Mouse (Mus musculus): ENCODE data around the gene Xrcc2.

Gene Xrcc2

DNA sequence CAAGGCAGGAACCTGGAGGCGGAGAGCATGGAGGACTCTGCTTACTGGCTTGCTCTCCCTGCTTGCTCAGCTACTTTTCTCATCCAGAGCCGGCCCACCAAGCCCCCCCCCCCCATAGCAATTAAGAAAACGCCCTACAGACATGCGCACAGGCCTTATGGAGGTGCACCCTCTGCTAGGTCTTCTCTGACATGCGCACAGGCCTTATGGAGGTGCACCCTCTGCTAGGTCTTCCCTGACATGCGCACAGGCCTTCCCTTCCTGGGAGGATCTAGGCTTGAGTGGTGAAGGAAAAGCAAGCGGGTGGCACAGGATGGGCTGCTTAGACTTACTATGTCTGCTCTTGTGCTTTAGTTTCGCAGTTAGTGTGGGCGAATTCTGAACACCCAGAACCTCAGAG, 37.3 kb downstream of the Xrcc2 start:
- DNase-seq (ENCODE audit: low read depth): no peak

DNA sequence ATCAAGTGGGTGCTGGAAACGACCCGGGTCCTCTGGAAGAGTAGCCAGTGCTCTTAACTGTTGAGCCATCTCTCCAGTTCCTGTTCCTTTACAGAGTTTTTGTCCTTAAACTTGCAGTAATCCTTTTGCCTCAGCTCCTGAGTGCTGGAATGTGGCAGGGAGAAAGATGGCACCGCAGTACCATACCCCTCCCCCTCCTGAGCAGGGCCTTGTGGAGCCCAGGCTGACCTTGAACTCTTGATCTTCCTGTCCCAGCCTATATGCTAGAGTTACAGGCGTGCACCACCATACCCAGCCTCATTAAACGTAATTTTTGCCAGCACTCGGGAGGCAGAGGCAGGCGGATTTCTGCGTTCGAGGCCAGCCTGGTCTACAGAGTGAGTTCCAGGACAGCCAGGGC, 38.9 kb downstream of the Xrcc2 start:
- no peak for DNase-seq (ENCODE audit: low read depth)

DNA sequence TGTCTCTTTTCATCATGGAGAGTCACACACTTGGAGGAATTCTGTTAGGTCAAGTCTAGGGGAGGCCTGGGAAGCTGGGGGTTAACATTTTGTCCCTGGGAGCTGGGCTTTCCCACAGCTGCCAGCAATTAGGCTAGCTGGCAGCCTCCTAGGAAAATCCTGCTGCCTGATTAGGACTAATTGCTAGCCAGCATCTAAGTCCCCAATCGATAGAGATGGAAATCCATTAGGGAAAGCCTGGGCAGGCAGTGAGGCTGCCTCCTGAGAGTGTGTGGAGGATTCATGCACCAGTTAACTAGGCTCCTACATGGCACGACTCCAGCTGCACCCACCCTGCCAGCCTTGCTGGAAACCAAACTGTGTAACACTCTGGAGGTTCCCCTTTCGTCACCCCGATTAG, 39.5 kb downstream of the Xrcc2 start:
- DNase-seq (ENCODE audit: low read depth): no peak

DNA sequence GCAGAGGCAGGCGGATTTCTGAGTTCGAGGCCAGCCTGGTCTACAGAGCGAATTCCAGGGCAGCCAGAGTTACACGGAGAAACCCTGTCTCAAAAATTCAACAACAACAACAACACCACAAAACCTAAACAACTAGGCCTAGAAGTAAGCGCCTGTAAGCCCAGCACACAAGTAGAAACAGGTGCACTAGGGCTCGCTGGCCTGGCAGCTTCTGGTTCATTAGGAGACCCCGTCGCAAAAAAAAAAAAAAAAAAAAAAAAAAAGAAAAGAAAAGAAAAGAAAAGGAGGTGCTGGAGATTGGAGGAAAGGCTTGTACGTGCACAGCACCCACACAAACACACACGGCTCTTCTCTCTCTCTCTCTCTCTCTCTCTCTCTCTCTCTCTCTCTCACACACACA, 40.1 kb downstream of the Xrcc2 start:
- DNase-seq (ENCODE audit: low read depth): no peak

GRCm38 (mm10) chr5:25663165-25663564, 42.5 kb downstream of the Xrcc2 start:
- DNase-seq (ENCODE audit: low read depth): no peak

GRCm38 (mm10) chr5:25654578-25654987, 51.0 kb downstream of the Xrcc2 start:
- DNase-seq (ENCODE audit: low read depth): no peak

DNA sequence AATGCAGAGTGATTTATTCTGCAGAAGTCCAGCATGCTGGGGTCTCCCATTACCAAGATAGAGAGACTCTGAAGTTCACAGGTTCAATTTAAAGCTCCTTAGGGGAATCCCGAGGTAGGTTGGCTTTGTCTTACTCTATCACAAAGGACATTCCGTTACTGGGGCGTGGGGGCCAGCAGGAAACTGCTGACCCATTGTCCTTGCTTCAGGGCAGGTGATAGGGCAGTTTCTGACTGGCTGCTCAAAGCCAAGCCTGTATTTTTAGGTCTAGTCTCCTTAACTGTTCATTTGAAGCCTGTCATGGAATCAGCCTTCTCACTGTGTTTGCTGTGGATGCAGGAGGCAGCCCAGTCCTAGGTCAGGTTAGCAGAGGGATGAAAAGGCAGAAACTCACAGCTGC, 52.2 kb downstream of the Xrcc2 start:
- DNase-seq (ENCODE audit: low read depth): no peak

- no peak for DNase-seq (ENCODE audit: low read depth)
Measured at GRCm38 (mm10) chr5:25652435-25652834, 53.2 kb downstream of the Xrcc2 start.

- DNase-seq (ENCODE audit: low read depth): no peak
Measured at GRCm38 (mm10) chr5:25645661-25646364, 59.8 kb downstream of the Xrcc2 start.

- no peak for DNase-seq (ENCODE audit: low read depth)
Measured at GRCm38 (mm10) chr5:25644509-25644908, 61.1 kb downstream of the Xrcc2 start.

DNA sequence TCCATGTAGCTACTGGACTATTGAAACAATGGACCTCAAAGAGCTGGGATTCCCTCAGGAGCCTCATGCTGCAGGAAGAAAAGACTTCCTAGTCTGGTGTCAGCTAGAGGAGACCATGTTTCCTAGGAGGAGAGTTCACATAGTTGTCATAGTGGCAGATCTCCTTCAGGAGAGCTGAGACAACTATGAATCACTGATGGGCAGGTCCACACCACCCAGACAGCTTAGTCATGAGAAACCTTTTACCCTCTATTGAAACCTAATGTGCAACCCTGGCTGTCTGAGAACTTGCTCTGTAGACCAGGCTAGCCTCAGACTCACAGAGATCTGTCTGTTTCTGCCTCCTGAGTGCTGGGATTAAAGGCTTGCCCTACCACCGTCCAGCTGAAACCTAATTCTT, 62.9 kb downstream of the Xrcc2 start:
- DNase-seq (ENCODE audit: low read depth): no peak

Data from c-Kit-positive CD71-positive TER-119-negative erythroid progenitor cells, embryonic 14.5 days (primary cell).